Mouse (Mus musculus): Measurements from ENCODE around the gene Wnk2. TPM values are rescaled to one million over a fixed set of nuclear protein-coding genes. Genes with fewer than 3 reads are reported as not detected.

Gene Wnk2
- polyA plus RNA-seq, 1 experiment from 2014 or later, result 0.89 TPM

- under 1% methylated on average over 80 of the region's 87 CpGs for WGBS
Measured at GRCm38 (mm10) chr13:49187288-49188218, 39.7 kb upstream of the Wnk2 start, which contains the start of gene Ninj1. Gene Ninj1 (plus strand): TSS chr13:49187485.

GRCm38 (mm10) chr13:49186798-49187287 is 39.0 kb upstream of the Wnk2 start:
- peaks cover 63% of the 10 kb centered on the region for H3K4me1 ChIP-seq
- H3K27ac ChIP-seq, result peak overlapping the region; percentile 88
- peak overlapping the region; percentile 79 for H3K4me3 ChIP-seq
- H3K9me3 ChIP-seq, result no peaks in the 10 kb centered on the region; the same call in 1 of the 2 replicates
- H3K36me3 ChIP-seq, result no peaks in the 10 kb centered on the region
- 17% methylated on average over 11 of the region's 11 CpGs for WGBS
- no peak for DNase-seq (ENCODE audit: low spot score)
- H3K27me3 ChIP-seq (ENCODE audit: insufficient read depth, poor library complexity, severe bottlenecking), result no peaks in the 10 kb centered on the region

More at GRCm38 (mm10) chr13:49187288-49188218, 39.7 kb upstream of the Wnk2 start, which contains the start of gene Ninj1:
- Histone ChIP-seq H3K4me3 (peak within 1 kb of the TSS; percentile 79), H3K27me3 (ENCODE audit: insufficient read depth, poor library complexity, severe bottlenecking) (no peaks in the 10 kb centered on the region), H3K36me3 (no peaks in the 10 kb centered on the region), H3K4me1 (peaks cover 69% of the 10 kb centered on the region), H3K27ac (peak within 1 kb of the TSS; percentile 88), H3K9me3 (no peaks in the 10 kb centered on the region; the same call in 1 of the 2 replicates)
- DNase-seq (ENCODE audit: low spot score), result peak; percentile 92

GRCm38 (mm10) chr13:49183646-49184045 is 35.8 kb upstream of the Wnk2 start:
- 41% methylated on average over 5 of the region's 5 CpGs for WGBS
- Histone ChIP-seq H3K36me3 (no peaks in the 10 kb centered on the region), H3K27me3 (ENCODE audit: insufficient read depth, poor library complexity, severe bottlenecking) (no peaks in the 10 kb centered on the region), H3K4me1 (peaks cover 46% of the 10 kb centered on the region), H3K9me3 (no peaks in the 10 kb centered on the region; the same call in 1 of the 2 replicates), H3K4me3 (no peak overlapping the region), H3K27ac (peak overlapping the region; percentile 17; the same call in 1 of the 2 replicates)
- no peak for DNase-seq (ENCODE audit: low spot score)

GRCm38 (mm10) chr13:49183161-49183560 is 35.3 kb upstream of the Wnk2 start:
- Histone ChIP-seq H3K9me3 (no peaks in the 10 kb centered on the region; the same call in 1 of the 2 replicates), H3K36me3 (no peaks in the 10 kb centered on the region), H3K4me1 (peaks cover 44% of the 10 kb centered on the region), H3K4me3 (no peak overlapping the region), H3K27me3 (ENCODE audit: insufficient read depth, poor library complexity, severe bottlenecking) (no peaks in the 10 kb centered on the region), H3K27ac (0 out of 2 replicates have a peak overlapping the region, but pooled peaks have one; percentile 17)
- DNase-seq (ENCODE audit: low spot score), result no peak
- WGBS, result 32% methylated on average over 5 of the region's 5 CpGs

- Histone ChIP-seq H3K36me3 (no peaks in the 10 kb centered on the region), H3K9me3 (no peaks in the 10 kb centered on the region; the same call in 1 of the 2 replicates), H3K27me3 (ENCODE audit: insufficient read depth, poor library complexity, severe bottlenecking) (no peaks in the 10 kb centered on the region), H3K4me1 (peaks cover 32% of the 10 kb centered on the region), H3K27ac (peak overlapping the region; percentile 1; the same call in 1 of the 2 replicates), H3K4me3 (no peak overlapping the region)
- WGBS, result 80% methylated on average over 3 of the region's 3 CpGs
- no peak for DNase-seq (ENCODE audit: low spot score)
Measured at GRCm38 (mm10) chr13:49181411-49181984, 33.7 kb upstream of the Wnk2 start.

- no peaks in the 10 kb centered on the region; the same call in 1 of the 2 replicates for H3K9me3 ChIP-seq
- no peaks in the 10 kb centered on the region for H3K36me3 ChIP-seq
- peaks cover 32% of the 10 kb centered on the region for H3K4me1 ChIP-seq
- H3K27me3 ChIP-seq (ENCODE audit: insufficient read depth, poor library complexity, severe bottlenecking), result no peaks in the 10 kb centered on the region
- H3K27ac ChIP-seq, result no peak overlapping the region
- no peak overlapping the region for H3K4me3 ChIP-seq
- DNase-seq (ENCODE audit: low spot score), result no peak
- 60% methylated on average over 1 of the region's 1 CpGs for WGBS
Measured at GRCm38 (mm10) chr13:49180691-49181090, 32.9 kb upstream of the Wnk2 start.

- DNase-seq (ENCODE audit: low spot score), result no peak
- no peak overlapping the region for H3K4me3 ChIP-seq
- no peaks in the 10 kb centered on the region; the same call in 1 of the 2 replicates for H3K9me3 ChIP-seq
- H3K27ac ChIP-seq, result no peak overlapping the region
- H3K36me3 ChIP-seq, result no peaks in the 10 kb centered on the region
- no peaks in the 10 kb centered on the region for H3K27me3 ChIP-seq (ENCODE audit: insufficient read depth, poor library complexity, severe bottlenecking)
- WGBS, result 80% methylated on average over 5 of the region's 5 CpGs
- peaks cover 32% of the 10 kb centered on the region for H3K4me1 ChIP-seq
Measured at GRCm38 (mm10) chr13:49180274-49180673, 32.5 kb upstream of the Wnk2 start.

- Histone ChIP-seq H3K27ac (peak overlapping the region; percentile 2; the same call in 1 of the 2 replicates), H3K27me3 (ENCODE audit: insufficient read depth, poor library complexity, severe bottlenecking) (0 out of 2 replicates have a peak, but pooled peaks cover 5% of the 10 kb centered on the region), H3K9me3 (no peaks in the 10 kb centered on the region; the same call in 1 of the 2 replicates), H3K4me3 (no peak overlapping the region), H3K4me1 (peaks cover 32% of the 10 kb centered on the region), H3K36me3 (no peaks in the 10 kb centered on the region)
- WGBS, result 69% methylated on average over 19 of the region's 19 CpGs
- no peak for DNase-seq (ENCODE audit: low spot score)
Measured at GRCm38 (mm10) chr13:49178839-49179585, 31.2 kb upstream of the Wnk2 start.

GRCm38 (mm10) chr13:49175509-49175908 is 27.7 kb upstream of the Wnk2 start:
- H3K27ac ChIP-seq, result no peak overlapping the region
- H3K4me3 ChIP-seq, result no peak overlapping the region
- WGBS, result 79% methylated on average over 10 of the region's 10 CpGs

GRCm38 (mm10) chr13:49172971-49173596 is 25.3 kb upstream of the Wnk2 start:
- Histone ChIP-seq H3K4me1 (peaks cover 10% of the 10 kb centered on the region; the same call in 1 of the 2 replicates), H3K36me3 (no peaks in the 10 kb centered on the region), H3K27me3 (ENCODE audit: insufficient read depth, poor library complexity, severe bottlenecking) (peaks cover 23% of the 10 kb centered on the region; the same call in 1 of the 2 replicates), H3K9me3 (no peaks in the 10 kb centered on the region), H3K27ac (no peak overlapping the region), H3K4me3 (no peak overlapping the region)
- WGBS, result 5% methylated on average over 12 of the region's 12 CpGs
- DNase-seq (ENCODE audit: low spot score), result peak; percentile 90

More at GRCm38 (mm10) chr13:49175509-49175908, 27.7 kb upstream of the Wnk2 start:
- Histone ChIP-seq H3K27me3 (ENCODE audit: insufficient read depth, poor library complexity, severe bottlenecking) (peaks cover 23% of the 10 kb centered on the region; the same call in 1 of the 2 replicates), H3K9me3 (no peaks in the 10 kb centered on the region), H3K36me3 (no peaks in the 10 kb centered on the region), H3K4me1 (peaks cover 28% of the 10 kb centered on the region)
- no peak for DNase-seq (ENCODE audit: low spot score)

- Histone ChIP-seq H3K27me3 (ENCODE audit: insufficient read depth, poor library complexity, severe bottlenecking) (peaks cover 23% of the 10 kb centered on the region; the same call in 1 of the 2 replicates), H3K36me3 (no peaks in the 10 kb centered on the region), H3K4me3 (no peak overlapping the region), H3K4me1 (peaks cover 10% of the 10 kb centered on the region; the same call in 1 of the 2 replicates), H3K9me3 (no peaks in the 10 kb centered on the region), H3K27ac (no peak overlapping the region)
- DNase-seq (ENCODE audit: low spot score), result no peak
- 78% methylated on average over 7 of the region's 7 CpGs for WGBS
Measured at GRCm38 (mm10) chr13:49172335-49172734, 24.5 kb upstream of the Wnk2 start.
